Mouse (Mus musculus) heart, postnatal 0 days (tissue): ENCODE measurements around the gene Cacna1e.

Experiments
- CTCF ChIP-seq: IDR thresholded peaks from 2 replicates; pipeline ENCODE4 v1.5.1; 2016; ENCODE audit warnings: antibody characterized with exemption, control low read depth, low read depth
- EP300 ChIP-seq: IDR thresholded peaks from 2 replicates; pipeline ENCODE4 v1.6.1; 2016; ENCODE audit warnings: antibody characterized with exemption, low read depth

GRCm38 (mm10) chr1:154500869-154501268 lies 383.4 kb downstream of the Cacna1e start:
- TF ChIP-seq CTCF (no peak), EP300 (no peak)
